Mouse (Mus musculus): ENCODE results near the gene Kpna3. TPM values are rescaled to one million over a fixed set of nuclear protein-coding genes. Genes with fewer than 3 reads are reported as not detected.

The Kpna3 gene
- polyA plus RNA-seq (2014; fragmentation: Nextera tagmentation; extraction: Ambion mirVana), result 59.0 and 62.3 TPM in 2 replicates

- WGBS, result under 1% methylated on average over 69 of the region's 85 CpGs
- H3K4me3 ChIP-seq (ENCODE audit: low read depth, low read length), result peak within 1 kb of the TSS; percentile 88
- H3K36me3 ChIP-seq (ENCODE audit: insufficient read depth), result no peaks in the 10 kb centered on the region
- ATAC-seq (ENCODE audit: insufficient read depth), result peak; percentile 99
- H3K4me2 ChIP-seq, result peak within 1 kb of the TSS; percentile 74
- H3K27ac ChIP-seq (ENCODE audit: low read depth), result peak within 1 kb of the TSS; percentile 94
- H3K9me3 ChIP-seq (ENCODE audit: low read depth, low read length), result no peaks in the 10 kb centered on the region
- H3K9ac ChIP-seq, result peak within 1 kb of the TSS; percentile 73
- no peak for TF ChIP-seq CTCF (IDR thresholded peaks at IDR 0.05; ENCODE audit: low read depth)
- H3K27me3 ChIP-seq (ENCODE audit: insufficient read depth, low read length), result no peaks in the 10 kb centered on the region
- peak; percentile 99 for DNase-seq
- no peaks in the 10 kb centered on the region for H3K4me1 ChIP-seq (ENCODE audit: insufficient read depth)
Observed at GRCm38 (mm10) chr14:61439661-61440559, at the start of gene Kpna3. Gene Kpna3 (minus strand): TSS chr14:61439874.

DNA sequence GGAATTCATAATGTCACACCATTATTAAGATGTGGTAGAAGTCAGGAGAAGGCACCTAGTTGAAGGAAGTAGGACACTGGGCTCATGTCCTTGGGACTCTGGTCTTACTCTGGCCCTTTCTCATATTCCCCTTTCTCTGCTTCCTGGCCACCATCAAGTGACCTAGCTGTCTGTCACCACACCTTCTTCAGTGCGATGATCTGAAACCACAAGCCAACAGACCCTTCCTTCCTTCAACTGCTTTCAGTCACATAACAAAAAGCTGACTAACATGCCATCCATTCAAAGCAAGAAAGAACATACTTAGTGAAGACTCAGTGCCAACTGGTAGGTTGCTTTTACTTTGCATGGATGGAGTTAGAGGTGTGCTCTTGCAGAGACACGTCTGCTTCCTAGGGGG is 20.7 kb upstream of the Kpna3 start:
- no peak for TF ChIP-seq CTCF (IDR thresholded peaks at IDR 0.05; ENCODE audit: low read depth)
- WGBS, result 67% methylated on average over 2 of the region's 2 CpGs
- no peak for ATAC-seq (ENCODE audit: insufficient read depth)

GRCm38 (mm10) chr14:61457468-61457867 is 17.8 kb upstream of the Kpna3 start:
- DNase-seq, result peak; percentile 18
- WGBS, result 35% methylated on average over 6 of the region's 6 CpGs
- no peak for TF ChIP-seq CTCF (IDR thresholded peaks at IDR 0.05; ENCODE audit: low read depth)

More for the DNA sequence above, 20.7 kb upstream of the Kpna3 start:
- Histone ChIP-seq H3K4me3 (ENCODE audit: low read depth, low read length) (no peak overlapping the region), H3K4me2 (no peak overlapping the region), H3K9me3 (ENCODE audit: low read depth, low read length) (no peaks in the 10 kb centered on the region), H3K36me3 (ENCODE audit: insufficient read depth) (no peaks in the 10 kb centered on the region), H3K27ac (ENCODE audit: low read depth) (no peak overlapping the region), H3K9ac (no peak overlapping the region), H3K4me1 (ENCODE audit: insufficient read depth) (no peaks in the 10 kb centered on the region), H3K27me3 (ENCODE audit: insufficient read depth, low read length) (no peaks in the 10 kb centered on the region)
- no peak for DNase-seq

GRCm38 (mm10) chr14:61455571-61455970 is 15.9 kb upstream of the Kpna3 start:
- Histone ChIP-seq H3K27ac (ENCODE audit: low read depth) (no peak overlapping the region), H3K27me3 (ENCODE audit: insufficient read depth, low read length) (no peaks in the 10 kb centered on the region), H3K9me3 (ENCODE audit: low read depth, low read length) (no peaks in the 10 kb centered on the region), H3K4me3 (ENCODE audit: low read depth, low read length) (no peak overlapping the region), H3K9ac (no peak overlapping the region), H3K36me3 (ENCODE audit: insufficient read depth) (no peaks in the 10 kb centered on the region), H3K4me1 (ENCODE audit: insufficient read depth) (no peaks in the 10 kb centered on the region), H3K4me2 (no peak overlapping the region)
- no peak for ATAC-seq (ENCODE audit: insufficient read depth)
- no peak for DNase-seq
- WGBS, result 74% methylated on average over 3 of the region's 3 CpGs
- no peak for TF ChIP-seq CTCF (IDR thresholded peaks at IDR 0.05; ENCODE audit: low read depth)

More at GRCm38 (mm10) chr14:61457468-61457867, 17.8 kb upstream of the Kpna3 start:
- Histone ChIP-seq H3K4me3 (ENCODE audit: low read depth, low read length) (no peak overlapping the region), H3K4me2 (no peak overlapping the region), H3K4me1 (ENCODE audit: insufficient read depth) (no peaks in the 10 kb centered on the region), H3K9me3 (ENCODE audit: low read depth, low read length) (no peaks in the 10 kb centered on the region), H3K27ac (ENCODE audit: low read depth) (no peak overlapping the region), H3K9ac (no peak overlapping the region), H3K27me3 (ENCODE audit: insufficient read depth, low read length) (no peaks in the 10 kb centered on the region), H3K36me3 (ENCODE audit: insufficient read depth) (no peaks in the 10 kb centered on the region)
- ATAC-seq (ENCODE audit: insufficient read depth), result no peak

DNA sequence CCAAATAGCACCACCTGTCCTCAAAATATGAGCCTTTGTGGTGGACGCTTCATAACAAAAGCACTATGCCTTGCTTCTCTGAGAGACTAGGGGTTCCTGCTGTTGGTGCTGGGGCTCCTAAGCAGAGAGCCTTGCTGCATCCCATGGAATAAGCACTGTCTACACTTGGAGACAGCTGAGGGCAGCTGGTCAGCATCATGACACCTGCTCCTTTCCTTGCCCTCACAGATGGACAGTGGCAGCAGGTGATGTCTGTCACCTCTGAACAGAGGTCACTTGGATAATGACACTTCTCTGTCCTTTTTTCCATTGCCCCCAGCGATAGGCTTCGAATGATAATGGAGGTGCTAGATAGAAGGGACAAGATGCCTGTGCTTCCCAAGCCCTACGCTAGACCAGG is 13.4 kb upstream of the Kpna3 start:
- WGBS, result 65% methylated on average over 4 of the region's 4 CpGs
- ATAC-seq (ENCODE audit: insufficient read depth) (no peak), DNase-seq (no peak)
- Histone ChIP-seq H3K9ac (no peak overlapping the region), H3K9me3 (ENCODE audit: low read depth, low read length) (no peaks in the 10 kb centered on the region), H3K4me2 (no peak overlapping the region), H3K4me1 (ENCODE audit: insufficient read depth) (no peaks in the 10 kb centered on the region), H3K27ac (ENCODE audit: low read depth) (no peak overlapping the region), H3K27me3 (ENCODE audit: insufficient read depth, low read length) (no peaks in the 10 kb centered on the region), H3K36me3 (ENCODE audit: insufficient read depth) (no peaks in the 10 kb centered on the region), H3K4me3 (ENCODE audit: low read depth, low read length) (no peak overlapping the region)
- no peak for TF ChIP-seq CTCF (IDR thresholded peaks at IDR 0.05; ENCODE audit: low read depth)

DNA sequence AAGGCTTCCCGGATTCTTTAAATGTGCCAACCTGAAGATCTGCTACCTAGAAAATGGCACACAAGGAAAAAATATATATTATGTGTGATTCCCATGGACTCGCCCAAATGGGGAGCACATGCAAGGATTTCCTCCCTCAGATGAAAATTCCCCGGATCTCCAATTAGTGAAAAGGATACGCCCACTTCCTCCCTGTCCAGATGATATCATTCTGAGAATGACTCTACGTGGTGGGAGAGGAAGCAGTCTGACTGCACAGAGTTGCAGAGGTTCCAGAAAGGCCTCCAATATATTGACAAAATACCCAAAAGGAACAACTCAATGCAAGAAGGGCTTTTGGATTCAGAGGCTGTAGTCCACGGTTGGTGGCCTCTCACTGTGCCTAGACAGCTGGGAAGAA is 12.8 kb upstream of the Kpna3 start:
- no peak overlapping the region for H3K9ac ChIP-seq
- WGBS, result 50% methylated on average over 6 of the region's 6 CpGs

DNA sequence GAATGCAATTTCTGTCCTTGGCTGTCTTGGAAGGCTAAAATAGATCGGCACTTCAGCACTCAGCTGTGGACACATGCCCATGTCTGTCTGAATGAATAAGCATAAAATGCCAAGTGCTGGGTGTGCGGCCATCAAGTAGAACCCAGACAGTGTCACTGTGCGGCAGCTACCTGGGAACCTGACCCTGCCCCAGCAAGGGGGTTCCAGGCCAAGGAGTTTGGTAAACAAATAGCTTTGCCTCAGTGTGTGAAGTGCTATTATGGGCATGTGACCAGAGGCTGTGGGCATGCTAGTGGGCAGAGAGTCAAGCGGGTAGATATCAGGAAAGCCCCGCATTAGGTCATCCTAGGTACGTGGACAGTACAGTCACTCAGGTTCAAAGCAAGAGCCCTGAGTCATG is 8.1 kb upstream of the Kpna3 start:
- no peak for TF ChIP-seq CTCF (IDR thresholded peaks at IDR 0.05; ENCODE audit: low read depth)
- Histone ChIP-seq H3K27ac (ENCODE audit: low read depth) (no peak overlapping the region), H3K9me3 (ENCODE audit: low read depth, low read length) (no peaks in the 10 kb centered on the region), H3K36me3 (ENCODE audit: insufficient read depth) (no peaks in the 10 kb centered on the region), H3K4me3 (ENCODE audit: low read depth, low read length) (no peak overlapping the region), H3K27me3 (ENCODE audit: insufficient read depth, low read length) (no peaks in the 10 kb centered on the region), H3K4me1 (ENCODE audit: insufficient read depth) (no peaks in the 10 kb centered on the region), H3K4me2 (no peak overlapping the region), H3K9ac (no peak overlapping the region)
- DNase-seq (no peak), ATAC-seq (ENCODE audit: insufficient read depth) (no peak)
- 72% methylated on average over 6 of the region's 6 CpGs for WGBS

More for the DNA sequence above, 12.8 kb upstream of the Kpna3 start:
- Histone ChIP-seq H3K27me3 (ENCODE audit: insufficient read depth, low read length) (no peaks in the 10 kb centered on the region), H3K9me3 (ENCODE audit: low read depth, low read length) (no peaks in the 10 kb centered on the region), H3K4me2 (no peak overlapping the region), H3K4me3 (ENCODE audit: low read depth, low read length) (no peak overlapping the region), H3K27ac (ENCODE audit: low read depth) (no peak overlapping the region), H3K4me1 (ENCODE audit: insufficient read depth) (no peaks in the 10 kb centered on the region), H3K36me3 (ENCODE audit: insufficient read depth) (no peaks in the 10 kb centered on the region)
- ATAC-seq (ENCODE audit: insufficient read depth), result no peak
- TF ChIP-seq CTCF (IDR thresholded peaks at IDR 0.05; ENCODE audit: low read depth), result no peak
- peak; percentile 59 for DNase-seq

Measured in lung, embryonic 14.5 days (tissue).